Mouse (Mus musculus): Measurements from ENCODE around the gene Zbtb17. TPM values are rescaled to one million over a fixed set of nuclear protein-coding genes. Genes with fewer than 3 reads are reported as not detected.

Zbtb17 gene
- polyA plus RNA-seq, 1 experiment from 2014 or later, result 29.5 TPM

GRCm38 (mm10) chr4:141500637-141501036, 56.2 kb downstream of the Zbtb17 start:
- WGBS, result 71% methylated on average over 4 of the region's 4 CpGs
- no peak overlapping the region for H3K4me2 ChIP-seq (replicated peaks)
- H3K27me3 ChIP-seq (ENCODE audit: control insufficient read depth, insufficient read depth, low read length), result no peaks in the 10 kb centered on the region
- no peak for ATAC-seq (ENCODE audit: low FRiP score)
- DNase-seq (ENCODE audit: low spot score), result no peak
- no peak overlapping the region for H3K4me3 ChIP-seq (replicated peaks; ENCODE audit: low read length)
- no peaks in the 10 kb centered on the region; the same call in 1 of the 2 replicates for H3K36me3 ChIP-seq (replicated peaks; ENCODE audit: control insufficient read depth, insufficient read depth)
- H3K27ac ChIP-seq, result no peak overlapping the region
- H3K4me1 ChIP-seq (replicated peaks; ENCODE audit: control insufficient read depth, insufficient read depth, low read length), result peaks cover 12% of the 10 kb centered on the region; the same call in 1 of the 2 replicates
- H3K9ac ChIP-seq, result no peak overlapping the region
- no peaks in the 10 kb centered on the region for H3K9me3 ChIP-seq (ENCODE audit: control insufficient read depth, low read length)

GRCm38 (mm10) chr4:141501058-141501457, 56.6 kb downstream of the Zbtb17 start:
- Histone ChIP-seq H3K36me3 (replicated peaks; ENCODE audit: control insufficient read depth, insufficient read depth) (no peaks in the 10 kb centered on the region; the same call in 1 of the 2 replicates), H3K27ac (no peak overlapping the region), H3K4me2 (replicated peaks) (no peak overlapping the region), H3K4me3 (replicated peaks; ENCODE audit: low read length) (no peak overlapping the region), H3K9ac (no peak overlapping the region), H3K27me3 (ENCODE audit: control insufficient read depth, insufficient read depth, low read length) (no peaks in the 10 kb centered on the region), H3K9me3 (ENCODE audit: control insufficient read depth, low read length) (no peaks in the 10 kb centered on the region), H3K4me1 (replicated peaks; ENCODE audit: control insufficient read depth, insufficient read depth, low read length) (peaks cover 12% of the 10 kb centered on the region)
- ATAC-seq (ENCODE audit: low FRiP score), result no peak
- no peak for DNase-seq (ENCODE audit: low spot score)
- WGBS, result 72% methylated on average over 5 of the region's 5 CpGs

GRCm38 (mm10) chr4:141502723-141503122, 58.3 kb downstream of the Zbtb17 start:
- DNase-seq (ENCODE audit: low spot score) (no peak), ATAC-seq (ENCODE audit: low FRiP score) (no peak)
- 63% methylated on average over 5 of the region's 5 CpGs for WGBS
- no peak overlapping the region for H3K27ac ChIP-seq
- H3K4me2 ChIP-seq (replicated peaks), result no peak overlapping the region
- H3K9ac ChIP-seq, result no peak overlapping the region
- no peak overlapping the region for H3K4me3 ChIP-seq (replicated peaks; ENCODE audit: low read length)
- H3K4me1 ChIP-seq (replicated peaks; ENCODE audit: control insufficient read depth, insufficient read depth, low read length), result peaks cover 26% of the 10 kb centered on the region
- no peaks in the 10 kb centered on the region for H3K9me3 ChIP-seq (ENCODE audit: control insufficient read depth, low read length)
- no peaks in the 10 kb centered on the region; the same call in 1 of the 2 replicates for H3K36me3 ChIP-seq (replicated peaks; ENCODE audit: control insufficient read depth, insufficient read depth)
- no peaks in the 10 kb centered on the region for H3K27me3 ChIP-seq (ENCODE audit: control insufficient read depth, insufficient read depth, low read length)

GRCm38 (mm10) chr4:141504471-141504870, 60.0 kb downstream of the Zbtb17 start:
- DNase-seq (ENCODE audit: low spot score), result no peak
- Histone ChIP-seq H3K9ac (no peak overlapping the region), H3K36me3 (replicated peaks; ENCODE audit: control insufficient read depth, insufficient read depth) (no peaks in the 10 kb centered on the region; the same call in 1 of the 2 replicates), H3K9me3 (ENCODE audit: control insufficient read depth, low read length) (no peaks in the 10 kb centered on the region), H3K27me3 (ENCODE audit: control insufficient read depth, insufficient read depth, low read length) (no peaks in the 10 kb centered on the region), H3K4me3 (replicated peaks; ENCODE audit: low read length) (no peak overlapping the region), H3K27ac (no peak overlapping the region), H3K4me1 (replicated peaks; ENCODE audit: control insufficient read depth, insufficient read depth, low read length) (peaks cover 26% of the 10 kb centered on the region), H3K4me2 (replicated peaks) (no peak overlapping the region)
- WGBS, result 89% methylated on average over 4 of the region's 4 CpGs
- no peak for ATAC-seq (ENCODE audit: low FRiP score)

- peak overlapping the region; percentile 90; the same call in 1 of the 2 replicates for H3K27ac ChIP-seq
- no peak overlapping the region for H3K9ac ChIP-seq
- DNase-seq (ENCODE audit: low spot score) (no peak), ATAC-seq (ENCODE audit: low FRiP score) (0 out of 2 replicates have a peak, but pooled peaks have one; percentile 24)
- no peak overlapping the region for H3K4me3 ChIP-seq (replicated peaks; ENCODE audit: low read length)
- 94% methylated on average over 10 of the region's 11 CpGs for WGBS
- no peaks in the 10 kb centered on the region for H3K9me3 ChIP-seq (ENCODE audit: control insufficient read depth, low read length)
- no peaks in the 10 kb centered on the region for H3K36me3 ChIP-seq (replicated peaks; ENCODE audit: control insufficient read depth, insufficient read depth)
- H3K4me1 ChIP-seq (replicated peaks; ENCODE audit: control insufficient read depth, insufficient read depth, low read length), result peaks cover 26% of the 10 kb centered on the region
- no peak overlapping the region for H3K4me2 ChIP-seq (replicated peaks)
- no peaks in the 10 kb centered on the region for H3K27me3 ChIP-seq (ENCODE audit: control insufficient read depth, insufficient read depth, low read length)
Observed at GRCm38 (mm10) chr4:141505810-141506209, 61.4 kb downstream of the Zbtb17 start.

- peaks cover 25% of the 10 kb centered on the region for H3K4me1 ChIP-seq (replicated peaks; ENCODE audit: control insufficient read depth, insufficient read depth, low read length)
- ATAC-seq (ENCODE audit: low FRiP score), result peak; percentile 80
- H3K4me2 ChIP-seq (replicated peaks), result peak overlapping the region; percentile 9; the same call in 1 of the 2 replicates
Observed at GRCm38 (mm10) chr4:141506352-141506751, 61.9 kb downstream of the Zbtb17 start.

GRCm38 (mm10) chr4:141506893-141507292, 62.4 kb downstream of the Zbtb17 start:
- DNase-seq (ENCODE audit: low spot score) (no peak), ATAC-seq (ENCODE audit: low FRiP score) (no peak)
- Histone ChIP-seq H3K4me2 (replicated peaks) (0 out of 2 replicates have a peak overlapping the region, but pooled peaks have one; percentile 9), H3K27me3 (ENCODE audit: control insufficient read depth, insufficient read depth, low read length) (no peaks in the 10 kb centered on the region), H3K36me3 (replicated peaks; ENCODE audit: control insufficient read depth, insufficient read depth) (no peaks in the 10 kb centered on the region), H3K4me3 (replicated peaks; ENCODE audit: low read length) (no peak overlapping the region), H3K4me1 (replicated peaks; ENCODE audit: control insufficient read depth, insufficient read depth, low read length) (peaks cover 25% of the 10 kb centered on the region), H3K9me3 (ENCODE audit: control insufficient read depth, low read length) (no peaks in the 10 kb centered on the region), H3K27ac (peak overlapping the region; percentile 90), H3K9ac (no peak overlapping the region)
- WGBS, result 73% methylated on average over 10 of the region's 10 CpGs

More at GRCm38 (mm10) chr4:141506352-141506751, 61.9 kb downstream of the Zbtb17 start:
- Histone ChIP-seq H3K27me3 (ENCODE audit: control insufficient read depth, insufficient read depth, low read length) (no peaks in the 10 kb centered on the region), H3K27ac (peak overlapping the region; percentile 90), H3K9ac (no peak overlapping the region), H3K9me3 (ENCODE audit: control insufficient read depth, low read length) (no peaks in the 10 kb centered on the region), H3K36me3 (replicated peaks; ENCODE audit: control insufficient read depth, insufficient read depth) (no peaks in the 10 kb centered on the region), H3K4me3 (replicated peaks; ENCODE audit: low read length) (no peak overlapping the region)
- 51% methylated on average over 10 of the region's 10 CpGs for WGBS
- peak; percentile 83 for DNase-seq (ENCODE audit: low spot score)

GRCm38 (mm10) chr4:141510457-141510856, 66.0 kb downstream of the Zbtb17 start:
- H3K27me3 ChIP-seq (ENCODE audit: control insufficient read depth, insufficient read depth, low read length), result no peaks in the 10 kb centered on the region
- H3K4me2 ChIP-seq (replicated peaks), result no peak overlapping the region
- no peak for DNase-seq (ENCODE audit: low spot score)
- peaks cover 19% of the 10 kb centered on the region for H3K4me1 ChIP-seq (replicated peaks; ENCODE audit: control insufficient read depth, insufficient read depth, low read length)
- no peak for ATAC-seq (ENCODE audit: low FRiP score)
- WGBS, result 86% methylated on average over 13 of the region's 13 CpGs
- no peak overlapping the region for H3K27ac ChIP-seq
- H3K36me3 ChIP-seq (replicated peaks; ENCODE audit: control insufficient read depth, insufficient read depth), result peaks cover 15% of the 10 kb centered on the region
- H3K9ac ChIP-seq, result no peak overlapping the region
- H3K9me3 ChIP-seq (ENCODE audit: control insufficient read depth, low read length), result no peaks in the 10 kb centered on the region
- H3K4me3 ChIP-seq (replicated peaks; ENCODE audit: low read length), result no peak overlapping the region

- no peak overlapping the region for H3K9ac ChIP-seq
- no peak overlapping the region for H3K4me3 ChIP-seq (replicated peaks; ENCODE audit: low read length)
- DNase-seq (ENCODE audit: low spot score) (no peak), ATAC-seq (ENCODE audit: low FRiP score) (no peak)
- H3K4me2 ChIP-seq (replicated peaks), result no peak overlapping the region
- H3K36me3 ChIP-seq (replicated peaks; ENCODE audit: control insufficient read depth, insufficient read depth), result peaks cover 32% of the 10 kb centered on the region
- no peaks in the 10 kb centered on the region for H3K9me3 ChIP-seq (ENCODE audit: control insufficient read depth, low read length)
- WGBS, result 80% methylated on average over 6 of the region's 6 CpGs
- H3K27ac ChIP-seq, result no peak overlapping the region
- H3K4me1 ChIP-seq (replicated peaks; ENCODE audit: control insufficient read depth, insufficient read depth, low read length), result peaks cover 8% of the 10 kb centered on the region; the same call in 1 of the 2 replicates
- H3K27me3 ChIP-seq (ENCODE audit: control insufficient read depth, insufficient read depth, low read length), result no peaks in the 10 kb centered on the region
Observed at GRCm38 (mm10) chr4:141512145-141512544, 67.7 kb downstream of the Zbtb17 start.
